Mouse (Mus musculus) hindbrain, embryonic 14.5 days (tissue): ENCODE data around the gene Ube2b. TPM values are rescaled to one million over a fixed set of nuclear protein-coding genes. Genes with fewer than 3 reads are reported as not detected.
A peak's percentile ranks its signal among the peaks of the same experiment; 100 is the strongest.

Experiments used
- ATAC-seq: fragments of 200-750 bp; cut with Nextera tagmentation; 2 replicates; pipeline ENCODE4 v1.8.0; 2017; ENCODE audit warnings: moderate number of reproducible peaks, mild to moderate bottlenecking, moderate TSS enrichment, moderate library complexity; ENCODE audit not compliant: low FRiP score
- DNase-seq: peaks from one replicate; pipeline ENCODE4 v3.0.0-alpha.2; 2015; ENCODE audit warnings: low spot score
- H3K27ac ChIP-seq: fragments of 300-500 bp; sonication (generic); 2 replicates; pipeline ENCODE4 v1.5.1; 2014; ENCODE audit warnings: mild to moderate bottlenecking, moderate library complexity
- H3K27me3 ChIP-seq: fragments of 300-500 bp; sonication (generic); 2 replicates; pipeline ENCODE4 v1.6.1; 2014; ENCODE audit warnings: mild to moderate bottlenecking, low read length, mixed read lengths; ENCODE audit not compliant: control insufficient read depth, insufficient read depth
- H3K36me3 ChIP-seq: fragments of 300-500 bp; sonication (generic); replicated peaks from 2 replicates; pipeline ENCODE4 v1.6.1; 2014; ENCODE audit not compliant: control insufficient read depth, insufficient read depth
- H3K4me1 ChIP-seq: fragments of 300-500 bp; sonication (generic); replicated peaks from 2 replicates; pipeline ENCODE4 v1.6.1; 2014; ENCODE audit warnings: antibody characterized with exemption, low read length, mixed read lengths; ENCODE audit not compliant: control insufficient read depth, insufficient read depth
- H3K4me2 ChIP-seq: fragments of 300-500 bp; sonication (generic); replicated peaks from 2 replicates; pipeline ENCODE4 v1.6.1; 2014; ENCODE audit warnings: mild to moderate bottlenecking, moderate library complexity
- H3K4me3 ChIP-seq: fragments of 300-500 bp; sonication (generic); replicated peaks from 2 replicates; pipeline ENCODE4 v1.5.1; 2014; ENCODE audit warnings: mild to moderate bottlenecking, low read length
- H3K9ac ChIP-seq: fragments of 300-500 bp; sonication (generic); 2 replicates; pipeline ENCODE4 v1.6.1; 2014
- H3K9me3 ChIP-seq: fragments of 300-500 bp; sonication (generic); 2 replicates; pipeline ENCODE4 v1.6.1; 2016; ENCODE audit warnings: low read length; ENCODE audit not compliant: control insufficient read depth
- WGBS: fragments of 180-500 bp; shearing (Covaris S2); extraction: QIAGEN DNeasy Blood & Tissue Kit; methylation state at CpG from one replicate; pipeline ENCODE4 v1.1.7; 2014; 5-methylcytosine and 5-hydroxymethylcytosine counted together
- polyA plus RNA-seq: library from polyadenylated mRNA; unstranded; fragments of >200 nt; fragmentation: Nextera tagmentation; extraction: Ambion mirVana; gene quantifications from 2 replicates; pipeline ENCODE4 v1.2.1, GENCODE M21; 2014

Gene Ube2b
- polyA plus RNA-seq, 1 experiment from 2014 or later = 157 TPM

- H3K27me3 ChIP-seq = no peaks in the 10 kb centered on the region
- H3K9ac ChIP-seq = no peak overlapping the region
- H3K4me3 ChIP-seq = no peak overlapping the region
- H3K27ac ChIP-seq = no peak overlapping the region
- H3K4me1 ChIP-seq = no peaks in the 10 kb centered on the region
- DNase-seq (no peak), ATAC-seq (no peak)
- WGBS = 86% methylated on average over 5 of the region's 5 CpGs
- H3K9me3 ChIP-seq = no peaks in the 10 kb centered on the region
- no peak overlapping the region for H3K4me2 ChIP-seq
- no peaks in the 10 kb centered on the region for H3K36me3 ChIP-seq
Observed at GRCm38 (mm10) chr11:51959511-51959910, 41.1 kb downstream of the Ube2b start.

- H3K9ac ChIP-seq = no peak overlapping the region
- 91% methylated on average over 4 of the region's 4 CpGs for WGBS
- H3K9me3 ChIP-seq = no peaks in the 10 kb centered on the region
- no peak for ATAC-seq
- no peaks in the 10 kb centered on the region for H3K4me1 ChIP-seq
- H3K27me3 ChIP-seq = no peaks in the 10 kb centered on the region
- H3K4me2 ChIP-seq = no peak overlapping the region
- H3K36me3 ChIP-seq = no peaks in the 10 kb centered on the region
- no peak overlapping the region for H3K27ac ChIP-seq
- DNase-seq = no peak
- no peak overlapping the region for H3K4me3 ChIP-seq
Observed at GRCm38 (mm10) chr11:51957760-51958159, 42.8 kb downstream of the Ube2b start.

GRCm38 (mm10) chr11:51956112-51956511 is 44.5 kb downstream of the Ube2b start:
- DNase-seq = no peak
- H3K4me2 ChIP-seq = no peak overlapping the region
- H3K9ac ChIP-seq = no peak overlapping the region
- ATAC-seq = no peak
- H3K4me1 ChIP-seq = no peaks in the 10 kb centered on the region
- no peaks in the 10 kb centered on the region for H3K36me3 ChIP-seq
- no peaks in the 10 kb centered on the region for H3K27me3 ChIP-seq
- H3K4me3 ChIP-seq = no peak overlapping the region
- WGBS = 81% methylated on average over 9 of the region's 9 CpGs
- no peak overlapping the region for H3K27ac ChIP-seq
- H3K9me3 ChIP-seq = no peaks in the 10 kb centered on the region

- Histone ChIP-seq H3K27ac (no peak overlapping the region), H3K4me2 (no peak overlapping the region), H3K27me3 (no peaks in the 10 kb centered on the region), H3K4me3 (no peak overlapping the region), H3K9ac (no peak overlapping the region), H3K4me1 (no peaks in the 10 kb centered on the region), H3K36me3 (no peaks in the 10 kb centered on the region), H3K9me3 (no peaks in the 10 kb centered on the region)
- ATAC-seq (no peak), DNase-seq (no peak)
- 61% methylated on average over 5 of the region's 5 CpGs for WGBS
Observed at GRCm38 (mm10) chr11:51951861-51952420, 48.6 kb downstream of the Ube2b start.

- no peaks in the 10 kb centered on the region for H3K36me3 ChIP-seq
- no peak overlapping the region for H3K4me3 ChIP-seq
- ATAC-seq (no peak), DNase-seq (no peak)
- no peaks in the 10 kb centered on the region for H3K27me3 ChIP-seq
- H3K27ac ChIP-seq = no peak overlapping the region
- H3K4me1 ChIP-seq = no peaks in the 10 kb centered on the region
- no peak overlapping the region for H3K4me2 ChIP-seq
- no peaks in the 10 kb centered on the region for H3K9me3 ChIP-seq
- 91% methylated on average over 9 of the region's 9 CpGs for WGBS
- H3K9ac ChIP-seq = no peak overlapping the region
Observed at GRCm38 (mm10) chr11:51949919-51950318, 50.6 kb downstream of the Ube2b start.

- Histone ChIP-seq H3K4me3 (no peak overlapping the region), H3K4me1 (no peaks in the 10 kb centered on the region), H3K36me3 (no peaks in the 10 kb centered on the region), H3K27me3 (no peaks in the 10 kb centered on the region), H3K4me2 (no peak overlapping the region), H3K27ac (no peak overlapping the region), H3K9ac (no peak overlapping the region), H3K9me3 (no peaks in the 10 kb centered on the region)
- DNase-seq (no peak), ATAC-seq (no peak)
- 86% methylated on average over 9 of the region's 9 CpGs for WGBS
Observed at GRCm38 (mm10) chr11:51949155-51949840, 51.3 kb downstream of the Ube2b start.

GRCm38 (mm10) chr11:51946144-51946543 is 54.4 kb downstream of the Ube2b start:
- Histone ChIP-seq H3K4me1 (peaks cover 8% of the 10 kb centered on the region), H3K9me3 (no peaks in the 10 kb centered on the region), H3K27me3 (no peaks in the 10 kb centered on the region), H3K9ac (no peak overlapping the region), H3K27ac (no peak overlapping the region), H3K4me2 (no peak overlapping the region), H3K4me3 (no peak overlapping the region), H3K36me3 (no peaks in the 10 kb centered on the region)
- ATAC-seq (no peak), DNase-seq (no peak)
- 85% methylated on average over 6 of the region's 6 CpGs for WGBS

GRCm38 (mm10) chr11:51945548-51945947 is 55.0 kb downstream of the Ube2b start:
- 52% methylated on average over 8 of the region's 8 CpGs for WGBS
- Histone ChIP-seq H3K4me1 (peaks cover 8% of the 10 kb centered on the region), H3K9me3 (no peaks in the 10 kb centered on the region), H3K27me3 (no peaks in the 10 kb centered on the region), H3K36me3 (no peaks in the 10 kb centered on the region), H3K4me3 (no peak overlapping the region), H3K9ac (no peak overlapping the region), H3K4me2 (no peak overlapping the region), H3K27ac (no peak overlapping the region)
- ATAC-seq (no peak), DNase-seq (no peak)

- 87% methylated on average over 3 of the region's 3 CpGs for WGBS
- Histone ChIP-seq H3K4me3 (no peak overlapping the region), H3K9me3 (no peaks in the 10 kb centered on the region), H3K4me1 (peaks cover 8% of the 10 kb centered on the region), H3K36me3 (no peaks in the 10 kb centered on the region), H3K4me2 (no peak overlapping the region), H3K27me3 (no peaks in the 10 kb centered on the region), H3K27ac (no peak overlapping the region), H3K9ac (no peak overlapping the region)
- DNase-seq (no peak), ATAC-seq (no peak)
Observed at GRCm38 (mm10) chr11:51944239-51944638, 56.3 kb downstream of the Ube2b start.

- DNase-seq = no peak
- 41% methylated on average over 6 of the region's 6 CpGs for WGBS
- no peak for ATAC-seq
- H3K4me1 ChIP-seq = peaks cover 8% of the 10 kb centered on the region
- no peaks in the 10 kb centered on the region for H3K27me3 ChIP-seq
- no peaks in the 10 kb centered on the region for H3K9me3 ChIP-seq
- H3K36me3 ChIP-seq = no peaks in the 10 kb centered on the region
- no peak overlapping the region for H3K9ac ChIP-seq
- peak overlapping the region; percentile 6; the same call in 1 of the 2 replicates for H3K4me2 ChIP-seq
- no peak overlapping the region for H3K27ac ChIP-seq
- H3K4me3 ChIP-seq = no peak overlapping the region
Observed at GRCm38 (mm10) chr11:51943500-51943841, 57.1 kb downstream of the Ube2b start.
